Mouse (Mus musculus) midbrain, embryonic 15.5 days (tissue): ENCODE results near the gene Cd80. TPM values are rescaled to one million over a fixed set of nuclear protein-coding genes. Genes with fewer than 3 reads are reported as not detected.
A peak's percentile ranks its signal among the peaks of the same experiment; 100 is the strongest.
"Not testable (repeated sequence)": the region's sequence is repeated elsewhere in the genome, so short reads cannot be mapped to it uniquely, and the experiment has no call there.

ENCODE experiments used
- ATAC-seq: fragments of 200-750 bp; cut with Nextera tagmentation; replicated peaks from 2 replicates; pipeline ENCODE4 v1.8.0; 2017; ENCODE audit warnings: moderate TSS enrichment
- H3K27ac ChIP-seq: fragments of 300-500 bp; sonication (generic); 2 replicates; pipeline ENCODE4 v1.5.1; 2015; ENCODE audit warnings: mild to moderate bottlenecking, inconsistent platforms
- H3K27me3 ChIP-seq: fragments of 300-500 bp; sonication (generic); replicated peaks from 2 replicates; pipeline ENCODE4 v1.6.1; 2015; ENCODE audit warnings: inconsistent platforms
- H3K36me3 ChIP-seq: fragments of 300-500 bp; sonication (generic); replicated peaks from 2 replicates; pipeline ENCODE4 v1.6.1; 2015; ENCODE audit warnings: inconsistent platforms
- H3K4me1 ChIP-seq: fragments of 300-500 bp; sonication (generic); 2 replicates; pipeline ENCODE4 v1.6.1; 2015; ENCODE audit warnings: inconsistent platforms
- H3K4me2 ChIP-seq: fragments of 300-500 bp; sonication (generic); 2 replicates; pipeline ENCODE4 v1.6.1; 2015; ENCODE audit warnings: inconsistent platforms, mild to moderate bottlenecking, moderate library complexity
- H3K4me3 ChIP-seq: fragments of 300-500 bp; sonication (generic); 2 replicates; pipeline ENCODE4 v1.5.1; 2015; ENCODE audit warnings: mild to moderate bottlenecking, inconsistent platforms
- H3K9ac ChIP-seq: fragments of 300-500 bp; sonication (generic); 2 replicates; pipeline ENCODE4 v1.6.1; 2015; ENCODE audit warnings: mild to moderate bottlenecking, inconsistent platforms
- H3K9me3 ChIP-seq: fragments of 300-500 bp; sonication (generic); 2 replicates; pipeline ENCODE4 v1.6.1; 2016; ENCODE audit warnings: inconsistent platforms
- WGBS: fragments of 180-500 bp; shearing (Covaris S2); methylation state at CpG from one replicate; pipeline ENCODE4 v1.1.7; 2015; ENCODE audit warnings: mixed read lengths; 5-methylcytosine and 5-hydroxymethylcytosine counted together
- polyA plus RNA-seq: library from polyadenylated mRNA; unstranded; fragments of >200 nt; fragmentation: Nextera tagmentation; extraction: Ambion mirVana; gene quantifications from 2 replicates; pipeline ENCODE4 v1.2.1, GENCODE M21; 2015

Gene Cd80
- polyA plus RNA-seq, 1 experiment from 2014 or later, result 0.75 TPM

DNA sequence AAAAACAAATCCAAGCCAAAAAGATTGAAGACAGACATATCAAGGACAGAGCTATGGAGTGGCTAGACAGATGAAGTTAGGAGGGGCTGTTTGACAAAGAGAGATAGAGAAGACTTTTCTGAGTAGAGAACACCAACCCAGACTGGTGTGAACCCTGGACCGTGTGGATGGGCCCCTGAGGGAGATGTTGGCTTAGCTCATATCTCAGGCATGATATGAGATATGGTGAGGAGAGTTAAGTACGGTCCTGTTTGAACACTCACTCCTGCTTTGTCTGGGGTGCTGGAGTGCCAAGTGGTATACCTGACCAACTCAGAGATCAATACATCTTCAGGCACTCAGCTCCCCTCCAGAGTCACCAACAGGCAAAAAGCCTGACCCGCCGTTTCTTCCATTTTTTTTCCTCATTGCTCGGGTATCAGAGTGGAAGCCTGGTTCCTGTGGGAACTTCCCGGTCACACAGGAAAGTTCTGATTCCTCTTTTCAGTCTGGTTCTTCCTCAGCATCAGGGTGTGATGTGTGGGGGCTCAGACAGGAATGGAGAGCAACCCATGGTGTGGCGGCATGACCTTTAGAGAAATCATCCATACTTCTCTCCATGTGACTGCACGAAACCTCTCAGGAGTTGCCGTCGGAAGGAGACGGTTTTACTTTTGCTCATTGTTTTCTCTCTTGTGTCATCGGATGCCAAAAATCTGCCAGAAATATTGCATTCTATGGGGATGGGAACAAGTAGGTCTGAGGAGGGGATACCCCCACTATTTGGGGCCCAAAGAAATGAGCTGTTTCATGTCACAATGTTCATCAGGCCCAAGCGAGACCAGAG is 11.9 kb downstream of the Cd80 start:
- ATAC-seq, result no peak
- H3K4me1 ChIP-seq, result no peaks in the 10 kb centered on the region
- 88% methylated on average over 13 of the region's 13 CpGs for WGBS
- H3K9me3 ChIP-seq, result no peaks in the 10 kb centered on the region
- no peak overlapping the region for H3K9ac ChIP-seq
- no peak overlapping the region for H3K4me2 ChIP-seq
- no peaks in the 10 kb centered on the region for H3K27me3 ChIP-seq
- H3K4me3 ChIP-seq, result no peak overlapping the region
- H3K36me3 ChIP-seq, result no peaks in the 10 kb centered on the region
- no peak overlapping the region for H3K27ac ChIP-seq

DNA sequence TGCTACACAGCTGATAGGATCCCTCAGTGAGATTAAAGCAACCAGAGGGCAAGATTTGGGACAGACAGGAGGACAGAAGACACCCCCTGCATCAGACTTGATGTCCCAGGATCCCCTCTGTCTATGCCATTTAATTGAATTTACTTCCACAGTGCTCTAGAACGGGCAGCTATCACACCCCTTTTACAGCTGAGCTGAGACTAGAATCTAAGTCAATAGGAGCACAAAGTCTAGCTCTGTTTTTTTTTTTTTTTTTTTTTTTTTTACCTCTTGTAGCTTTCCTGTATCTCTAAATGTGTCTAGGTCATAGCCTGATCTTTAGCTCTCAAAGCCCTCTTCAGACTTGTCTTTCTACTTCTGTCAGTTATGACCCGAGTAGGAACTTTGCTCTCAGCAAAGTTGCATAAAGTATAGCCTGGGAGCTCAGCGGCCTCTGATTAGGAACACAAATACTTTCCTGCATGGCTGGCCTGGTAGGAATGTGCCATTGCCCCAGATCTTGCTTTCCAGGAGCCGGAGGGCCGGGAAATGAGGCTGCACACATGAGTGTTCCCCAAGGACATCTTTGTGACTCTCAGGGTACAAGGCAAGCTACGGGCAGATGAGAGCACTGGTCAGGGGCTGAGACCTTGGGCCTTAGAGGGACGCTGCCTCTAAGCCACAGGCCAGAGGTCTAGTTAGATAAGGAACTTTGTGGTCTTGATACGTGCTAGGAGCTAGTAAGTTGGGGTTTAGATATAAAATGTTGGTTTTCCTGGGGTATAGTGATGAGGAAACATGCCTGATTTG is 12.8 kb downstream of the Cd80 start:
- Histone ChIP-seq H3K4me3 (no peak overlapping the region), H3K36me3 (no peaks in the 10 kb centered on the region), H3K9me3 (no peaks in the 10 kb centered on the region), H3K9ac (no peak overlapping the region), H3K27me3 (no peaks in the 10 kb centered on the region), H3K4me1 (no peaks in the 10 kb centered on the region), H3K27ac (no peak overlapping the region), H3K4me2 (no peak overlapping the region)
- no peak for ATAC-seq
- 84% methylated on average over 8 of the region's 8 CpGs for WGBS

DNA sequence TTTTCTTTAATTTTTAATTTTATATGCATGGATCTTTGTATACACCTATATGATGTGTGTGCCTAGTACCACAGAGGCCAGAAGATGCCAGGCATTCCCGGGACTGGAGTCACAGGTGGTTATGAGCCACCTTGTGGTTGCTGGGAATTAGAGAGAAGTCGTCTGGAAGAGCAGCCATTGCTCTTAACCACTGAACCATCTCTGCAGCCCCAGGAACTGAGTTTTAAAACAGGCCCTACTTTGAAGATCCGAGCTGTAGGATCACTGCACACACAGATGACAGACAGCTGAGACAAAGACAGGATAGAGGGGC is 13.3 kb downstream of the Cd80 start:
- Histone ChIP-seq H3K9ac (no peak overlapping the region), H3K27ac (no peak overlapping the region), H3K36me3 (no peaks in the 10 kb centered on the region), H3K4me2 (no peak overlapping the region), H3K4me1 (no peaks in the 10 kb centered on the region), H3K4me3 (no peak overlapping the region), H3K9me3 (no peaks in the 10 kb centered on the region), H3K27me3 (no peaks in the 10 kb centered on the region)
- 24% methylated on average over 3 of the region's 3 CpGs for WGBS
- no peak for ATAC-seq

DNA sequence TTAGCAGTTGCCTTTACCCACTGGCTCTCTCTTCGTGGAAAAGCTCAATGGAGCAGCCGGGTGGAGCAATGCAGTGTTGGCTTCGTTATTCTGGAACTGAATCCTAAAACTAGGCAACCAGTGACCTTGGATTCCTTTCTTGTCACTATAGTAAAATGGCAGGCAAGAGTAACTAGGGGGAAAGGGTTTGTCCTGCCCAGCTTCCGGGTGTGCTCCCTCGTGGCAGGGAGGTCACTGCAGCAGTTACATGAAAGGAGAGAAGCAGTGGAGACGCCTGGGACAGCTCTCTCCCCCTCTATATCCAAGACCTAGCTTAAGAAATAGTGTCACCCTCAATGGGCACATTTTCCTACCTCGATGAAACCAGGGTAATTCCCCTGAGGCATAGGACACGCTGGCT is 14.1 kb downstream of the Cd80 start:
- ATAC-seq, result no peak
- no peaks in the 10 kb centered on the region for H3K27me3 ChIP-seq
- 70% methylated on average over 8 of the region's 8 CpGs for whole genome bisulfite sequencing
- H3K4me2 ChIP-seq, result no peak overlapping the region
- H3K4me3 ChIP-seq, result no peak overlapping the region
- no peak overlapping the region for H3K9ac ChIP-seq
- H3K27ac ChIP-seq, result no peak overlapping the region
- no peaks in the 10 kb centered on the region for H3K4me1 ChIP-seq
- H3K9me3 ChIP-seq, result no peaks in the 10 kb centered on the region
- no peaks in the 10 kb centered on the region for H3K36me3 ChIP-seq

DNA sequence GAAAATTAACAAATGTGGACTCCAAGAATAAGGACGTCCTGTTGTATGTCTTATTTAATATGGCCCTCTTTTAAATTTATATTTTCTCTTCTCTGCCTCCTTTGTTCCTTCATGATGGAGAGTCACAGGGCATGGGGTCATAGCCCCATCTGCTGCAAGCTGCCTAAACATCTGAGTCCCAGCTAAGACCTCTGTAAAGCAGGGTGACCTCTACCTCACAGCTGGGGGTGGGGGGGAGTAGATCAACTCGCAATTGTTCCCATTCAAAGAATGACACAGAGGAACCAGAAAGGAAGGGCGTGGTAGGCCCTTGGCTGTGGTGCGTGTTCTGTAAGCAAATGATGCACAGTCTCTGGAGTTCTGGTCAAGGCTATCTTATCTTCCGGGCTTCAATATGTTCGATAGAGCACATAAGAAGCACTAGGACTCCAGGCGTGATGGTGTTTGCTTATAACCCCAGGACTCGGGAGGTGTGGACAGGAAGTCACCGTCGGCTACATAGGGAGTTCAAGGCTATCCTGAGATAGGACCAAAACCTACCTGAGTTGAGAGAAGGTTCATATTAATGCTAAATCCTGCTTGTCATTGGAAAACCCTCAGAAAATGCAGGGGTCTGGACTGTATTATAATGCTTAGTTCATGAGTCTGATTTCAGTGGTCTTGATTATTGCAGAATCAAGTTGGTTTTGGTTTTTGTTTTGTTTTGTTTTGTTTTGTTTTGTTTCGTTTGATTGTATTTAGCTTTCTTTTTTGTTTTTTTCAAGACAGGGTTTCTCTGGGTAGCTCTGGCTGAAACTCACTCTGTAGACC is 16.5 kb downstream of the Cd80 start:
- Histone ChIP-seq H3K4me3 (no peak overlapping the region), H3K4me2 (no peak overlapping the region), H3K27ac (no peak overlapping the region), H3K4me1 (peaks cover 7% of the 10 kb centered on the region), H3K36me3 (no peaks in the 10 kb centered on the region), H3K9ac (no peak overlapping the region), H3K27me3 (no peaks in the 10 kb centered on the region), H3K9me3 (no peaks in the 10 kb centered on the region)
- ATAC-seq, result no peak
- WGBS, result 80% methylated on average over 11 of the region's 11 CpGs

DNA sequence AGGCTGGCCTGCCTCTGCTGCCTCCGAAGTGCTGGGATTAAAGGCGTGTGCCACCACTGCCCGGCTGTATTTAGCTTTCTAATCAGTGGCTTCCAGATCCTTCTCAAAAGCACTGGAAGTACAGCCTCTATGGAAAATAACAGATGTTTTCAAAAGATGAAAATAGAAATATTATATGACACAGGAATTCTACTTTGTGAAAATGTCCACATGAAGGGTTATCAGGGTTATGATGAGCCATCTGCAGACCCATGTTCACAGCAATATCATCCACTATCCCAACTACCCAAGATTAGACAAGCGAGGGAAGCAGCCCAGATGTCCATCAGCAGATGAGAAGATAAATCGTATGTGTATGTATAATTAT is 17.1 kb downstream of the Cd80 start:
- no peak overlapping the region for H3K9ac ChIP-seq
- no peak overlapping the region for H3K27ac ChIP-seq
- no peaks in the 10 kb centered on the region for H3K27me3 ChIP-seq
- peaks cover 12% of the 10 kb centered on the region for H3K4me1 ChIP-seq
- 93% methylated on average over 5 of the region's 5 CpGs for WGBS
- no peak for ATAC-seq
- H3K4me3 ChIP-seq, result no peak overlapping the region
- no peak overlapping the region for H3K4me2 ChIP-seq
- no peaks in the 10 kb centered on the region for H3K36me3 ChIP-seq
- no peaks in the 10 kb centered on the region for H3K9me3 ChIP-seq

DNA sequence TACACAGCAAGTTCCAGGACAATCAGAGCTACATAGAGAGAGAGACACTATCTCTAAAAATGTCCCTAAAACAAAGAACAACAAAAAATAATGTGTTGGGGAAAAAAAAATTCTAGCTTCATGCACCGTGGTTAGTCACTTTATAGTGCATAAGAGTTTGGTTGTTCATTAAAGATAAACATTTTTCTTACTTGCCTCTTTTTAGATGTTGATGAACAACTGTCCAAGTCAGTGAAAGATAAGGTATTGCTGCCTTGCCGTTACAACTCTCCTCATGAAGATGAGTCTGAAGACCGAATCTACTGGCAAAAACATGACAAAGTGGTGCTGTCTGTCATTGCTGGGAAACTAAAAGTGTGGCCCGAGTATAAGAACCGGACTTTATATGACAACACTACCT is 18.3 kb downstream of the Cd80 start:
- WGBS, result 93% methylated on average over 5 of the region's 5 CpGs
- no peak for ATAC-seq
- no peaks in the 10 kb centered on the region for H3K27me3 ChIP-seq
- no peak overlapping the region for H3K27ac ChIP-seq
- H3K4me3 ChIP-seq, result no peak overlapping the region
- no peaks in the 10 kb centered on the region for H3K36me3 ChIP-seq
- H3K4me2 ChIP-seq, result no peak overlapping the region
- no peak overlapping the region for H3K9ac ChIP-seq
- H3K9me3 ChIP-seq, result no peaks in the 10 kb centered on the region
- H3K4me1 ChIP-seq, result peaks cover 12% of the 10 kb centered on the region

DNA sequence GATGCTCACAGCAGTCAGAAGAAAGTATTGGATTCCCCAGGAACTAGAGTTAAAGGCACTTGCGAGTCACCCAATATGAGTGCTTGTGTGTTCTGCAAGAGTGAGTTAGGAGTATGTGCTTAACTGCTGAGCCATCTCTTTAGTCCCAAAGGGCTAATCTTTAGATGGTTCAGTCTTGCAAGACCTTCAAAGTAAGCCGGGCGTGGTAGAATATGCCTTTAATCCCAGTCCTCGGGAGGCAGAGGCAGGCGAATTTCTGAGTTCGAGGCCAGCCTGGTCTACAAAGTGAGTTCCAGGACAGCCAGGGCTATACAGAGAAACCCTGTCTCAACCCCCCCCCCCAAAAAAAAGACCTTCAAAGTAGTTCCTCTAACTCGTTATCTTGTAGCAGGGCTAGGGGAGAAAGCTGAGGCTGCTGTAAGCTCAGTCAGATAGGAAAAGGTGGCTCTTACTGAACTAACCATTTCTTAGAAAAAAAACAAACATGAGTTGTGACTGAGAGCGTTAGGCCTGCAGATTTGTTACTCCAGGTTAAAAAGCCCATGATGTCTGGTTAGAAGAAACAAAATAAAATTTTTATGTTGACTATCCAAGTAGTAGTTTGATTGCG is 19.4 kb downstream of the Cd80 start:
- peaks cover 12% of the 10 kb centered on the region for H3K4me1 ChIP-seq
- 89% methylated on average over 9 of the region's 9 CpGs for WGBS
- H3K27ac ChIP-seq, result no peak overlapping the region
- no peak overlapping the region for H3K9ac ChIP-seq
- H3K27me3 ChIP-seq, result no peaks in the 10 kb centered on the region
- no peak for ATAC-seq
- no peaks in the 10 kb centered on the region for H3K36me3 ChIP-seq
- H3K4me2 ChIP-seq, result no peak overlapping the region
- H3K9me3 ChIP-seq, result no peaks in the 10 kb centered on the region
- no peak overlapping the region for H3K4me3 ChIP-seq

DNA sequence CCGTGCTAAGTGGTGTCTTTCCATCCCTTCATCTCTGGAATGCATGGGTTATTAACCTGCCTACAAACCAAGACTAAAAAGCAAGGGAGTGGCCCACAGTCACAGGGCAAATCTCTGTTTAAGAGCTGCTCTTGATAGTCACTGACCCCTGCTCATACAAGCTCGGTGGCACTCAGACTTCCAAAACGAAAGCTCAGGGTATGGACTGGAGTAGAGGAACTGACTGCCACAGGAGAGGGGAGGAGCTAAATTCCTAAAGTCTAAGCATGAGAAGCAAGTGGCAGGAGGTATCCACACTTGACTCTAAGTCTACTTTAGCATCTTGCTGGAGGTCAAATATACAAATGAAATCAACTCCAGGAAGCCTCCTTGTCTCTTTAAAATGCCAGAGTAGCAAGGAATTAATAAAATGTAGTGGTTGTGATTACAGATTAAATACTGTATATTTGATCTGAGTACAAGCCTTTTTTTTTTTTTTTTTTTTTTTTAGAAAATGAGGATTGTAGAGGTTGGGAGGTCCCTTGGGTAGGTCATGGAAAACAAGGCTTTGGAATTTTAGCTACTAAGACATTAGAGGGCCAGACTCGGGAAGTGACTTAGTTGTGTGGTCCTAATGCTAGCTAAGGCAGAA is 20.4 kb downstream of the Cd80 start:
- peaks cover 12% of the 10 kb centered on the region for H3K4me1 ChIP-seq
- H3K9ac ChIP-seq, result no peak overlapping the region
- no peak for ATAC-seq
- H3K9me3 ChIP-seq, result no peaks in the 10 kb centered on the region
- H3K36me3 ChIP-seq, result no peaks in the 10 kb centered on the region
- WGBS, result 62% methylated on average over 4 of the region's 4 CpGs
- H3K27ac ChIP-seq, result no peak overlapping the region
- H3K27me3 ChIP-seq, result no peaks in the 10 kb centered on the region
- H3K4me3 ChIP-seq, result peak overlapping the region; percentile 32; the same call in 1 of the 2 replicates
- H3K4me2 ChIP-seq, result peak overlapping the region; percentile 55

DNA sequence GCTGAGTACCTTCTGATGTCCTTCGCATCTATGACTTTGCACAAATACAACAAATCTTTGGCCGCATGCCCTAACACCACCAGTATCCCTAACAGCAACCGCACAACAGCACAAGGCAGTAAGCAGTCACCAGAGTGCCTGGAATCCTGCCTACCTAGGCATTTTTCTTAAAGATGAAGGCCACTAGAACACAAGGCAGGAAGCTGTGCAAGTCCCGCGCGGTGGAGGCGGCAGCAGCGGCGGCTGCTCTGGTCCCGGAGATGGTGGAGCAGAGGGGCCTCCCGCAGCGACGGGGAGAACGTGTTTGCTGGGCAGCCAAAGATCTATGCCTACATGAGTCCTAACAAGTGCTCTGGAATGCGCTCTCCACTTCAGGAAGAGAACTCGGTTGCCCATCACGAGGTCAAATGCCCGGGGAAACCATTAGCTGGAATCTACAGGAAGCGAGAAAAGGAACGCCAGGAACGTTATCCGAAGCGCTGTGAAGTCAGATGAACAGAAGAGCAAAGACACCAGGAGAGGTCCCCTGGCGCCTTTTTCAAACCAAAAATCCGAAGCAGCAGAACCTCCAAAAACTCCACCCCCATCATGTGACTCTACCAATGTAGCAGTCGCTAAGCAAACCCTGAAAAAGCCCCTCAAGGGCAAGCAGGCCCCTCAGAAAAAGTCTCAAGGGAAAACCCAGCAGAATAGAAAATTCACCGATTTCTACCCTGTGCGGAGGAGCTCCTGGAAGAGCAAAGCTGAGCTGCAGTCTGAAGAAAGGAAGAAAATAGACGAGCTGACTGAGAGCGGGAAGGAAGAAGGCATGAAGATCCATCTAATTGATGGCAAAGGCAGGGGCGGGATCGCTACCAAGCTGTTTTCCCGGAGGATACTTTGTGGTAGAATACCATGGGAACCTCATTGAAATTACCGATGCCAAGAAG is 21.2 kb downstream of the Cd80 start:
- H3K36me3 ChIP-seq, result no peaks in the 10 kb centered on the region
- peaks cover 12% of the 10 kb centered on the region for H3K4me1 ChIP-seq
- peak overlapping the region; percentile 55 for H3K4me2 ChIP-seq
- ATAC-seq, result peak; percentile 42; the same call in 1 of the 2 replicates
- H3K4me3 ChIP-seq, result peak overlapping the region; percentile 32
- no peaks in the 10 kb centered on the region for H3K9me3 ChIP-seq
- H3K27ac ChIP-seq, result no peak overlapping the region
- H3K27me3 ChIP-seq, result 0 out of 2 replicates have a peak, but pooled peaks cover under 1% of the 10 kb centered on the region
- H3K9ac ChIP-seq, result peak overlapping the region; percentile 20; the same call in 1 of the 2 replicates
- 9% methylated on average over 34 of the region's 34 CpGs for WGBS

DNA sequence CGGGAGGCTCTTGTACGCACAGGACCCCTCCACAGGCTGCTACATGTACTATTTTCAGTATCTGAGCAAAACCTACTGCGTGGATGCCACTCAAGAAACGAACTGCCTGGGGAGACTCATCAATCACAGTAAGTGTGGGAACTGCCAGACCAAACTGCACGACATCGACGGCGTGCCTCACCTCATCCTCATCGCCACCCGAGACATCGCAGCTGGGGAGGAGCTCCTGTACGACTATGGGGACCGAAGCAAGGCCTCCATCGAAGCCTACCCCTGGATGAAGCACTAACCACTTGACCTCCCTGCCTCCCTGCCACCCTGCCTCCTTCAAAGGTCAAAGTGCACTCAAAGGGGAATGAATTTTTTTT is 21.9 kb downstream of the Cd80 start:
- ATAC-seq, result 0 out of 2 replicates have a peak, but pooled peaks have one; percentile 33
- peak overlapping the region; percentile 32 for H3K4me3 ChIP-seq
- WGBS, result 68% methylated on average over 14 of the region's 14 CpGs

More for the DNA sequence above, 21.9 kb downstream of the Cd80 start:
- H3K9me3 ChIP-seq, H3K27ac ChIP-seq, H3K27me3 ChIP-seq, H3K36me3 ChIP-seq: not testable (repeated sequence)
- peak overlapping the region; percentile 14; the same call in 1 of the 2 replicates for H3K9ac ChIP-seq
- peak overlapping the region; percentile 55 for H3K4me2 ChIP-seq
- peaks cover 12% of the 10 kb centered on the region for H3K4me1 ChIP-seq
